Mouse (Mus musculus): ENCODE data around the gene Ccdc6. TPM values are rescaled to one million over a fixed set of nuclear protein-coding genes. Genes with fewer than 3 reads are reported as not detected.

Ccdc6 gene
- polyA plus RNA-seq, 1 experiment from 2014 or later = 14.4 TPM

DNA sequence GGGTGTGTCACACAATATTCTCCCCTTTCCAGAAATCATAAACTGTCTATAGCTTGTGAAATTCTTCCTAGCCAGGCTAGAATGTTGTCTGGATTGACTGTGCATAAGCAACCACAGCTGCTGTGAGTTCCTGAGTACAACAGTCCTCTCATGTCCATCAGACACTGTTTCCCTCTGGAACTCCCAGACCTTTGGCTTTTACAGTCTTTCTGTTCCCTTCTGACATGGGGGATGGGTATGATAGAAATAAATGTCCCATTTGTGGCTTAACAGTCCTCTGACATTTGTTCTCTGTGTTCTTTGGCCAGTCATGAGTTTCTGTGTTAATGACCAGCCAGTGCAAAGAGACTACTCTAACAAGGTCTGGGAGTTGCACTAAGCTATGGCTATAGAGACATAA is 129.7 kb downstream of the Ccdc6 start:
- Histone ChIP-seq H3K27me3 (no peaks in the 10 kb centered on the region), H3K4me3 (no peak overlapping the region)
- ATAC-seq (ENCODE audit: insufficient number of reproducible peaks, insufficient read depth, low FRiP score, low TSS enrichment) = no peak

DNA sequence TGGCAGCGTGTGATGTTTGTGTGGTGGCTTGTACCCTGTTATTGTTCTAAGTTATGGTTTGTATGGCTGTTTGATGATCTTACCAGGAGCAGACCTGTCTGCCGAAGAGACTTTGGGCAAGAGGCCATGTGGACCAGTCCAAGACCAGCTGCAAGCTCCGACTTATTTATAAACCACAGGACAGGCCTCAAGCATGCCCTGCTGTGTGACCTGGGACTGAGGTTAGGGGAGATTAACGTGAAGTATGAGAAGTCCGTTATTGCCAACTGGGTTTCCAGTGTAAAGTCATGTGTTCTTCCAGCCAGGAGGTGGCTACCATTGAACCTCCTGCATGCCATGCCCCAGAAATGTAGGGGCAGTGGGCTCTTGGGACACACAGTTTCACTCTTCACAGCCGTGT is 133.4 kb downstream of the Ccdc6 start:
- Histone ChIP-seq H3K4me1 (no peaks in the 10 kb centered on the region), H3K27ac (no peak overlapping the region), H3K27me3 (no peaks in the 10 kb centered on the region), H3K4me2 (replicated peaks) (no peak overlapping the region), H3K36me3 (no peaks in the 10 kb centered on the region), H3K4me3 (no peak overlapping the region), H3K9me3 (no peaks in the 10 kb centered on the region), H3K9ac (no peak overlapping the region)
- 89% methylated on average over 6 of the region's 6 CpGs for WGBS
- no peak for ATAC-seq (ENCODE audit: insufficient number of reproducible peaks, insufficient read depth, low FRiP score, low TSS enrichment)

More for the DNA sequence above, 129.7 kb downstream of the Ccdc6 start:
- no peak overlapping the region for H3K9ac ChIP-seq
- H3K36me3 ChIP-seq = no peaks in the 10 kb centered on the region
- no peak overlapping the region for H3K27ac ChIP-seq
- no peaks in the 10 kb centered on the region for H3K9me3 ChIP-seq
- H3K4me2 ChIP-seq (replicated peaks) = no peak overlapping the region
- no peaks in the 10 kb centered on the region for H3K4me1 ChIP-seq

DNA sequence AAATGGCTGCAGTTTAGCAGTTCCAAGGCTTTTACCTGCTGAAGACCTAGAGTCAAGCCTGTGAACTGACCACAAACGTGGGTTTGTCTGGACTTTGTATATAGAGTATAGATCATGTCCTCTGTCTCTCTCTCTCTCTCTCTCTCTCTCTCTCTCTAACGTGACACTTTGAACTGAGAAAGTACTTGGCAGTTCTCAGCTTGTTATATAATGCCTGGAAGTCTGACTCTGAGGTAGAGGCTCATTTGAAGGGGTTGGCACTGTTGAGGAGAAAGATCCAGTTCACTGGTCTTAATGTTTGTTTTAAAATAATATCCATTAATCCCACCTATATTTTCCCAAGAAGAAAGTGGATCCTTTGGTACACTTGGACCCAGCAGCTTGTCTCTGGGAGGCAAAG is 141.0 kb downstream of the Ccdc6 start:
- Histone ChIP-seq H3K9me3 (no peaks in the 10 kb centered on the region), H3K4me1 (no peaks in the 10 kb centered on the region), H3K27me3 (peaks cover 3% of the 10 kb centered on the region; the same call in 1 of the 2 replicates), H3K4me3 (no peak overlapping the region), H3K27ac (no peak overlapping the region), H3K9ac (no peak overlapping the region), H3K36me3 (no peaks in the 10 kb centered on the region), H3K4me2 (replicated peaks) (no peak overlapping the region)
- ATAC-seq (ENCODE audit: insufficient number of reproducible peaks, insufficient read depth, low FRiP score, low TSS enrichment) = no peak
- WGBS = 70% methylated on average over 2 of the region's 2 CpGs

Other genes starting within 250 kb of the Ccdc6 start
- gene Mrln, start 107.5 kb downstream of the Ccdc6 start, polyA plus RNA-seq (2016; fragmentation: Nextera tagmentation; extraction: Ambion mirVana) = 6.2 and 12.7 TPM in 2 replicates
- gene Slc16a9, start 148.0 kb downstream of the Ccdc6 start, polyA plus RNA-seq (2016; fragmentation: Nextera tagmentation; extraction: Ambion mirVana) = 1.4 and 1.9 TPM in 2 replicates